Mouse (Mus musculus): ENCODE measurements around the gene Tet2. TPM values are rescaled to one million over a fixed set of nuclear protein-coding genes. Genes with fewer than 3 reads are reported as not detected.
"Not testable (repeated sequence)": the region's sequence is repeated elsewhere in the genome, so short reads cannot be mapped to it uniquely, and the experiment has no call there.

The Tet2 gene
- polyA plus RNA-seq (2014; fragmentation: Nextera tagmentation; extraction: Ambion mirVana) = 8.2 and 8.7 TPM in 2 replicates

GRCm38 (mm10) chr3:133544551-133545303 lies at the start of gene Tet2:
TSS of gene Tet2 (minus strand) at chr3:133545139.
- Histone ChIP-seq H3K4me2 (peak within 1 kb of the TSS; percentile 80), H3K36me3 (ENCODE audit: control insufficient read depth, insufficient read depth, low read length) (no peaks in the 10 kb centered on the region), H3K4me3 (ENCODE audit: low read depth, low read length) (peak within 1 kb of the TSS; percentile 85), H3K27ac (ENCODE audit: low read depth, low read length) (peak within 1 kb of the TSS; percentile 82), H3K4me1 (replicated peaks; ENCODE audit: control insufficient read depth, insufficient read depth, low read length) (no peaks in the 10 kb centered on the region), H3K9me3 (ENCODE audit: control insufficient read depth, low read length) (no peaks in the 10 kb centered on the region), H3K27me3 (replicated peaks; ENCODE audit: control insufficient read depth, insufficient read depth, low read length) (no peaks in the 10 kb centered on the region), H3K9ac (ENCODE audit: low read depth, low read length) (peak within 1 kb of the TSS; percentile 79)
- peak; percentile 75 for DNase-seq (ENCODE audit: low spot score)
- ATAC-seq (replicated peaks; ENCODE audit: low FRiP score) = peak; percentile 64
- WGBS = under 1% methylated on average over 72 of the region's 73 CpGs

GRCm38 (mm10) chr3:133592995-133593394 lies 48.1 kb upstream of the Tet2 start:
- not testable (repeated sequence) for H3K27me3 ChIP-seq (replicated peaks; ENCODE audit: control insufficient read depth, insufficient read depth, low read length); H3K27ac ChIP-seq (ENCODE audit: low read depth, low read length); H3K9me3 ChIP-seq (ENCODE audit: control insufficient read depth, low read length); H3K4me2 ChIP-seq; DNase-seq (ENCODE audit: low spot score); H3K4me1 ChIP-seq (replicated peaks; ENCODE audit: control insufficient read depth, insufficient read depth, low read length); ATAC-seq (replicated peaks; ENCODE audit: low FRiP score); H3K9ac ChIP-seq (ENCODE audit: low read depth, low read length); H3K36me3 ChIP-seq (ENCODE audit: control insufficient read depth, insufficient read depth, low read length); H3K4me3 ChIP-seq (ENCODE audit: low read depth, low read length)
- 68% methylated on average over 2 of the region's 2 CpGs for WGBS

- ATAC-seq (replicated peaks; ENCODE audit: low FRiP score) (no peak), DNase-seq (ENCODE audit: low spot score) (no peak)
- Histone ChIP-seq H3K36me3 (ENCODE audit: control insufficient read depth, insufficient read depth, low read length) (no peaks in the 10 kb centered on the region), H3K9ac (ENCODE audit: low read depth, low read length) (no peak overlapping the region), H3K27ac (ENCODE audit: low read depth, low read length) (no peak overlapping the region), H3K4me2 (no peak overlapping the region), H3K4me1 (replicated peaks; ENCODE audit: control insufficient read depth, insufficient read depth, low read length) (no peaks in the 10 kb centered on the region), H3K9me3 (ENCODE audit: control insufficient read depth, low read length) (no peaks in the 10 kb centered on the region), H3K4me3 (ENCODE audit: low read depth, low read length) (no peak overlapping the region), H3K27me3 (replicated peaks; ENCODE audit: control insufficient read depth, insufficient read depth, low read length) (no peaks in the 10 kb centered on the region)
- 84% methylated on average over 7 of the region's 7 CpGs for WGBS
Measured at GRCm38 (mm10) chr3:133590506-133591152, 45.7 kb upstream of the Tet2 start.

- H3K9me3 ChIP-seq (ENCODE audit: control insufficient read depth, low read length) = no peaks in the 10 kb centered on the region
- no peaks in the 10 kb centered on the region for H3K4me1 ChIP-seq (replicated peaks; ENCODE audit: control insufficient read depth, insufficient read depth, low read length)
- no peak overlapping the region for H3K4me3 ChIP-seq (ENCODE audit: low read depth, low read length)
- ATAC-seq (replicated peaks; ENCODE audit: low FRiP score) = no peak
- H3K36me3 ChIP-seq (ENCODE audit: control insufficient read depth, insufficient read depth, low read length) = no peaks in the 10 kb centered on the region
- DNase-seq (ENCODE audit: low spot score) = no peak
- no peaks in the 10 kb centered on the region for H3K27me3 ChIP-seq (replicated peaks; ENCODE audit: control insufficient read depth, insufficient read depth, low read length)
- H3K27ac ChIP-seq (ENCODE audit: low read depth, low read length) = no peak overlapping the region
- WGBS = 76% methylated on average over 2 of the region's 2 CpGs
- no peak overlapping the region for H3K9ac ChIP-seq (ENCODE audit: low read depth, low read length)
- H3K4me2 ChIP-seq = no peak overlapping the region
Measured at GRCm38 (mm10) chr3:133585010-133585409, 40.1 kb upstream of the Tet2 start.

GRCm38 (mm10) chr3:133583411-133584025 lies 38.6 kb upstream of the Tet2 start:
- Histone ChIP-seq H3K4me3 (ENCODE audit: low read depth, low read length) (no peak overlapping the region), H3K9ac (ENCODE audit: low read depth, low read length) (no peak overlapping the region), H3K36me3 (ENCODE audit: control insufficient read depth, insufficient read depth, low read length) (no peaks in the 10 kb centered on the region), H3K4me1 (replicated peaks; ENCODE audit: control insufficient read depth, insufficient read depth, low read length) (no peaks in the 10 kb centered on the region), H3K4me2 (no peak overlapping the region), H3K9me3 (ENCODE audit: control insufficient read depth, low read length) (no peaks in the 10 kb centered on the region), H3K27ac (ENCODE audit: low read depth, low read length) (no peak overlapping the region), H3K27me3 (replicated peaks; ENCODE audit: control insufficient read depth, insufficient read depth, low read length) (no peaks in the 10 kb centered on the region)
- WGBS = 76% methylated on average over 9 of the region's 9 CpGs
- no peak for ATAC-seq (replicated peaks; ENCODE audit: low FRiP score)
- no peak for DNase-seq (ENCODE audit: low spot score)

GRCm38 (mm10) chr3:133582969-133583368 lies 38.0 kb upstream of the Tet2 start:
- no peaks in the 10 kb centered on the region for H3K27me3 ChIP-seq (replicated peaks; ENCODE audit: control insufficient read depth, insufficient read depth, low read length)
- no peaks in the 10 kb centered on the region for H3K9me3 ChIP-seq (ENCODE audit: control insufficient read depth, low read length)
- no peak overlapping the region for H3K9ac ChIP-seq (ENCODE audit: low read depth, low read length)
- H3K4me3 ChIP-seq (ENCODE audit: low read depth, low read length) = no peak overlapping the region
- ATAC-seq (replicated peaks; ENCODE audit: low FRiP score) (no peak), DNase-seq (ENCODE audit: low spot score) (no peak)
- H3K4me1 ChIP-seq (replicated peaks; ENCODE audit: control insufficient read depth, insufficient read depth, low read length) = no peaks in the 10 kb centered on the region
- no peak overlapping the region for H3K4me2 ChIP-seq
- 40% methylated on average over 4 of the region's 4 CpGs for WGBS
- H3K27ac ChIP-seq (ENCODE audit: low read depth, low read length) = no peak overlapping the region
- H3K36me3 ChIP-seq (ENCODE audit: control insufficient read depth, insufficient read depth, low read length) = no peaks in the 10 kb centered on the region

- WGBS = 78% methylated on average over 5 of the region's 5 CpGs
- no peak overlapping the region for H3K4me2 ChIP-seq
- H3K9ac ChIP-seq (ENCODE audit: low read depth, low read length) = no peak overlapping the region
- no peak overlapping the region for H3K4me3 ChIP-seq (ENCODE audit: low read depth, low read length)
- no peaks in the 10 kb centered on the region for H3K27me3 ChIP-seq (replicated peaks; ENCODE audit: control insufficient read depth, insufficient read depth, low read length)
- ATAC-seq (replicated peaks; ENCODE audit: low FRiP score) = no peak
- DNase-seq (ENCODE audit: low spot score) = no peak
- H3K36me3 ChIP-seq (ENCODE audit: control insufficient read depth, insufficient read depth, low read length) = no peaks in the 10 kb centered on the region
- H3K9me3 ChIP-seq (ENCODE audit: control insufficient read depth, low read length) = no peaks in the 10 kb centered on the region
- no peaks in the 10 kb centered on the region for H3K4me1 ChIP-seq (replicated peaks; ENCODE audit: control insufficient read depth, insufficient read depth, low read length)
- H3K27ac ChIP-seq (ENCODE audit: low read depth, low read length) = no peak overlapping the region
Measured at GRCm38 (mm10) chr3:133582096-133582495, 37.2 kb upstream of the Tet2 start.

GRCm38 (mm10) chr3:133581541-133581940 lies 36.6 kb upstream of the Tet2 start:
- 78% methylated on average over 4 of the region's 4 CpGs for WGBS
- H3K27ac ChIP-seq (ENCODE audit: low read depth, low read length) = no peak overlapping the region
- no peak overlapping the region for H3K9ac ChIP-seq (ENCODE audit: low read depth, low read length)
- H3K4me3 ChIP-seq (ENCODE audit: low read depth, low read length) = no peak overlapping the region
- H3K4me2 ChIP-seq = no peak overlapping the region
- H3K4me1 ChIP-seq (replicated peaks; ENCODE audit: control insufficient read depth, insufficient read depth, low read length) = no peaks in the 10 kb centered on the region
- no peaks in the 10 kb centered on the region for H3K9me3 ChIP-seq (ENCODE audit: control insufficient read depth, low read length)
- ATAC-seq (replicated peaks; ENCODE audit: low FRiP score) = no peak
- H3K27me3 ChIP-seq (replicated peaks; ENCODE audit: control insufficient read depth, insufficient read depth, low read length) = no peaks in the 10 kb centered on the region
- DNase-seq (ENCODE audit: low spot score) = no peak
- H3K36me3 ChIP-seq (ENCODE audit: control insufficient read depth, insufficient read depth, low read length) = no peaks in the 10 kb centered on the region
